Mouse (Mus musculus) midbrain, embryonic 15.5 days (tissue): ENCODE results near the gene Clec14a. TPM values are rescaled to one million over a fixed set of nuclear protein-coding genes. Genes with fewer than 3 reads are reported as not detected.

ENCODE experiments used
- ATAC-seq: fragments of 200-750 bp; cut with Nextera tagmentation; replicated peaks from 2 replicates; pipeline ENCODE4 v1.8.0; 2017; ENCODE audit warnings: moderate TSS enrichment
- H3K27ac ChIP-seq: fragments of 300-500 bp; sonication (generic); 2 replicates; pipeline ENCODE4 v1.5.1; 2015; ENCODE audit warnings: mild to moderate bottlenecking, inconsistent platforms
- H3K27me3 ChIP-seq: fragments of 300-500 bp; sonication (generic); replicated peaks from 2 replicates; pipeline ENCODE4 v1.6.1; 2015; ENCODE audit warnings: inconsistent platforms
- H3K36me3 ChIP-seq: fragments of 300-500 bp; sonication (generic); replicated peaks from 2 replicates; pipeline ENCODE4 v1.6.1; 2015; ENCODE audit warnings: inconsistent platforms
- H3K4me1 ChIP-seq: fragments of 300-500 bp; sonication (generic); 2 replicates; pipeline ENCODE4 v1.6.1; 2015; ENCODE audit warnings: inconsistent platforms
- H3K4me2 ChIP-seq: fragments of 300-500 bp; sonication (generic); 2 replicates; pipeline ENCODE4 v1.6.1; 2015; ENCODE audit warnings: inconsistent platforms, mild to moderate bottlenecking, moderate library complexity
- H3K4me3 ChIP-seq: fragments of 300-500 bp; sonication (generic); 2 replicates; pipeline ENCODE4 v1.5.1; 2015; ENCODE audit warnings: mild to moderate bottlenecking, inconsistent platforms
- H3K9ac ChIP-seq: fragments of 300-500 bp; sonication (generic); 2 replicates; pipeline ENCODE4 v1.6.1; 2015; ENCODE audit warnings: mild to moderate bottlenecking, inconsistent platforms
- H3K9me3 ChIP-seq: fragments of 300-500 bp; sonication (generic); 2 replicates; pipeline ENCODE4 v1.6.1; 2016; ENCODE audit warnings: inconsistent platforms
- WGBS: fragments of 180-500 bp; shearing (Covaris S2); methylation state at CpG from one replicate; pipeline ENCODE4 v1.1.7; 2015; ENCODE audit warnings: mixed read lengths; 5-methylcytosine and 5-hydroxymethylcytosine counted together
- polyA plus RNA-seq: library from polyadenylated mRNA; unstranded; fragments of >200 nt; fragmentation: Nextera tagmentation; extraction: Ambion mirVana; gene quantifications from 2 replicates; pipeline ENCODE4 v1.2.1, GENCODE M21; 2015

Clec14a gene
- polyA plus RNA-seq, 1 experiment from 2014 or later = 5.6 TPM

DNA sequence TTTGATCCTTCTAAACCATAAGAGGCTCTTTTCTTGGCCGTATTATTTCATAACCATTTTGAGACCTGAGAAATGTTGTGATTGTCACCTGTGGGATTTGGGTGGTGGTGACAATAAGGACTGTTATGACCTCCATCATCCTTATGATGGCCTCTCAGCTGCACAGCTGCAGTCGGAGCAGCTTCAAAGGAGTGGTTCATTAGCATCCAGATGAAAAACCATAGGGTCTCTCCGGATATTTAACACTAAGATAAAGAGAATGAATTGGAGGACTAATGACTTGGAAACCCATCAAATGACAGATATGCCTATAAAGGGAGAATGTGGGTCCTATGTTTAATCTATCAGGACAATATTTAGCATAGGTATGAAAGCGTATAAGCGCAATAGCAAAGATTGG is 43.4 kb downstream of the Clec14a start:
- no peak overlapping the region for H3K27ac ChIP-seq
- no peaks in the 10 kb centered on the region for H3K36me3 ChIP-seq
- H3K4me3 ChIP-seq = no peak overlapping the region
- no peak for ATAC-seq
- no peak overlapping the region for H3K4me2 ChIP-seq
- no peaks in the 10 kb centered on the region for H3K27me3 ChIP-seq
- H3K9ac ChIP-seq = no peak overlapping the region
- H3K9me3 ChIP-seq = no peaks in the 10 kb centered on the region
- no peaks in the 10 kb centered on the region for H3K4me1 ChIP-seq
- WGBS = 75% methylated on average over 5 of the region's 5 CpGs

GRCm38 (mm10) chr12:58219078-58219477 is 50.0 kb downstream of the Clec14a start:
- no peak overlapping the region for H3K9ac ChIP-seq
- no peaks in the 10 kb centered on the region for H3K9me3 ChIP-seq
- H3K4me1 ChIP-seq = peaks cover 7% of the 10 kb centered on the region
- no peak overlapping the region for H3K27ac ChIP-seq
- peaks cover 12% of the 10 kb centered on the region for H3K27me3 ChIP-seq
- H3K36me3 ChIP-seq = no peaks in the 10 kb centered on the region
- WGBS = 84% methylated on average over 3 of the region's 3 CpGs
- H3K4me2 ChIP-seq = no peak overlapping the region
- H3K4me3 ChIP-seq = no peak overlapping the region
- ATAC-seq = no peak

- H3K4me2 ChIP-seq = no peak overlapping the region
- H3K9ac ChIP-seq = no peak overlapping the region
- no peaks in the 10 kb centered on the region for H3K9me3 ChIP-seq
- no peaks in the 10 kb centered on the region for H3K36me3 ChIP-seq
- H3K27ac ChIP-seq = no peak overlapping the region
- peaks cover 33% of the 10 kb centered on the region for H3K27me3 ChIP-seq
- H3K4me3 ChIP-seq = no peak overlapping the region
- no peak for ATAC-seq
- WGBS = 61% methylated on average over 2 of the region's 2 CpGs
- H3K4me1 ChIP-seq = peaks cover 33% of the 10 kb centered on the region
These were observed 52.9 kb downstream of the Clec14a start for GRCm38 (mm10) chr12:58216218-58216617.

Other genes with a start within 250 kb of the Clec14a start
- 12.5 and 12.6 TPM in 2 replicates for gene Sstr1, start 57.5 kb downstream of the Clec14a start, polyA plus RNA-seq